Mouse (Mus musculus) erythroblast, embryonic 14.5 days (primary cell): Measurements from ENCODE around the gene Sdc3.

ENCODE experiments used
- GATA1 ChIP-seq: IDR thresholded peaks from 2 replicates; pipeline ENCODE4 v1.6.1; 2012; ENCODE audit warnings: low read length, inconsistent platforms, mixed read lengths
- TAL1 ChIP-seq: IDR thresholded peaks from 3 replicates; pipeline ENCODE4 v1.6.1; 2012; ENCODE audit warnings: low read length, inconsistent platforms, mixed read lengths

DNA sequence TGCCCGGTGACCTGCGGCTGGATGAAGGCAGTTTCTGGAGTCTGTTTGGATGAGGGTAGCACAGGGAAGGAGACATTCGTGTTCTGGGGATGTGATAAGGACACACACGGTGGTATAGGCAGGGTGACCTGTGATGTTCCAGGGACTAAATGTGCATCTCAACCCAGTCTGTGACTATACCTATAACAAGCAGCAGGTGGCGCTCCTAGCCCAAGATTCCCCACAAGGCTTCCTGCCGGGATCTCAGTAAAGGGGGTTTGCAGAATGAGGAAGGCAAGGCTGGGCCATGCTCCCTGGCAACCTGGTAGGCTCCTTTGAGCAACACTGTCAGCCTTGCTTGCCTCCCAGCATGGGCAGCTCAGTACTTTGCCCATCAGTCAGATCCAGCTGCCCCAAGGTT is 2.2 kb upstream of the Sdc3 start:
- no peak for TF ChIP-seq TAL1
- TF ChIP-seq GATA1: no peak
